Mouse (Mus musculus) layer of hippocampus, adult 8-10 months (tissue): ENCODE data around the gene Cx3cr1. TPM values are rescaled to one million over a fixed set of nuclear protein-coding genes. Genes with fewer than 3 reads are reported as not detected.
"Not testable (repeated sequence)": the region's sequence is repeated elsewhere in the genome, so short reads cannot be mapped to it uniquely, and the experiment has no call there.

Source experiments
- DNase-seq, 2 experiments: peaks; one replicate each; pipeline ENCODE4 v3.0.0; 2022; ENCODE audit warnings: low spot score in 2 of 2
- total RNA-seq, 4 experiments: library from RNA; stranded (reverse); gene quantifications; 2 replicates each; pipeline ENCODE4 v1.2.4; 2022

Cx3cr1 gene
- total RNA-seq, 4 experiments from 2014 or later, result 28.2 to 108 (median 66.4) TPM

DNA sequence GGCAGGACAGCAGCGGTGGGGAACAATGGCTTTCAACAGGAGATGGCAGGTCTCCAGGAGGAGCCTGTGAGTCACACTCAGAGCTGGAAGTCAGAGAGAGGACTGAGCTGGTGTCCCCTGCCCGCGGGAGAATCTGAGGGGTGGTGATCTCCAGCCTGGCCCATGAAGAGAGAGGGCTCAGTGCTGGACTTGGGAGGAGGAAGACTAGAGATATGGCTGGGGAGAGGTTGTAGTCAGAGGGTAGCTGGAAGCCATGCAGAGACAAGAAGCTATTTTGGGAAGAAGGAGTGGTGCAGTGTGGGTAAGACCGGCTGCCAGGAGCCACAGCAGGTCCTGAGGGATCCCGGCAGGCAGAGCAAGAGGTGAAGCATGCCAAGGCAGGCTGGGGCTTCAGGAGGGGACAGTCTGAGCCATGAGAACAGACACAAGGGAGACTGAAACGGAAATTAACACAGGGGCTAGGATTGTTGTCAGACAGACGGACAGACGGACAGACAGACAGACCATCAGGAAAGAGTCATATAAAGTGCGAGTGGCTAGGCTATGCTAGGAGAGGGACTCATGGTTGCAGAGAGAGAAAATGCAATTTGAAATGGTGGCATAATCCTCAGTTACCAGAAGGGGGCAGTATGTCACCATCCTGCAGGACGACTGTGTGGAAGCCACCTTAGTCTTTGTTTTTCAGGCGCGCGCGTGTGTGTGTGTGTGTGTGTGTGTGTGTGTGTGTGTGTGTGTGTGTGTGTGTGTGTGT lies 42.1 kb downstream of the Cx3cr1 start:
- DNase-seq, result no peak

DNA sequence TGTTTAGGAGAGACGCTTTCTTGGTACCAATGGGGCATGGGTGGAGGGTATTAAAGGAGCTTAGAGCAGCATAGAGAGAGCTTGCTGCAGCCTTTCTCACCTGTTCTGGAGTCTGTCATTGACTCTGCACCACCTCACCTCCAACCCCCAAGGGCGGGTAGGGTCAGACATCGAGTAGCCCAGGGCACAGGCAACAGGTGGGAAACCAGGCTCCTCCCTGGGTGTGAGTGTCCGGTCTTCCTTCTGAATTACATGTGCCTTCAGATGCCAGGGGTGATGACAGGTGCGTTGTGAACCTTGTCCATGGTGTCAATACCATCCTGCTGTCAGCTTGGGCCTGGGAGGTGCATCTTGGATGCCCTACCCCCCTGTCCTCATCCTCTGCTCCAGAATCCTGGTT lies 45.1 kb downstream of the Cx3cr1 start:
- no peak for DNase-seq

- no peak for DNase-seq
Observed at GRCm38 (mm10) chr9:120024171-120024570, 45.5 kb downstream of the Cx3cr1 start.

- no peak for DNase-seq
Observed at GRCm38 (mm10) chr9:120023086-120023811, 46.4 kb downstream of the Cx3cr1 start, which contains the start of gene Xirp1. TSS of gene Xirp1 (minus strand) at chr9:120023598.

GRCm38 (mm10) chr9:120021164-120021563 lies 48.5 kb downstream of the Cx3cr1 start:
- no peak for DNase-seq

DNA sequence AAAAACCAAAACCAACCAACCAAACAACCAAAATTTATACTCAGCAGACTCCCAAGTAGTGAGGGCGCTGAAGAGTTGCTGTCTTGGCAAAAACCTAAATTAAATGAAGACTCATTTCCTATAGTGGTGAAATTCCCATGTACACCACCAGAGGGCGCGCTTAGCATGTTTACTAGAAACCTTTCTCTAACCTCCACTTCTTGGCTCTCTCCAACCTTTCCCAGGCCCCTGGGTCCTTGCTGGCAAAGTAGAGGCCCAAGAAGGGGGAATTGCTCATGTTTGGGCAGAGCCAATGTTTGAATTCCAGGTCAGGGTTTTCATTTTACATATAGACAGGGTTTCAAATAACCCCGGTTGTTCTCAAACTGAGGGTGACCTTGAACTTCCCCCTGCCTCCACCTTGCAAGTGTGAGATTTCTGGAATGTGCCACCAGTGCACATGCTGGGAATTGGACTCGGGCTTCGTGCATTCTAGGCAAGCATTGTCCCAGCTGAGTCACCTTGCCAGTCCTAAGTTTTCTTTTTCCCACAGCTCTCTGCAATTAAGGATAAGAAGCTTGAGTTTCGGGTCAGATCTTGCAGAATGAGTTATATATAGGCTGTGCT lies 49.3 kb downstream of the Cx3cr1 start:
- DNase-seq, result peak in 1 of 2 experiments; percentile 83

GRCm38 (mm10) chr9:120016956-120017355 lies 52.7 kb downstream of the Cx3cr1 start:
- no peak for DNase-seq

GRCm38 (mm10) chr9:120014828-120015227 lies 54.9 kb downstream of the Cx3cr1 start:
- no peak for DNase-seq

DNA sequence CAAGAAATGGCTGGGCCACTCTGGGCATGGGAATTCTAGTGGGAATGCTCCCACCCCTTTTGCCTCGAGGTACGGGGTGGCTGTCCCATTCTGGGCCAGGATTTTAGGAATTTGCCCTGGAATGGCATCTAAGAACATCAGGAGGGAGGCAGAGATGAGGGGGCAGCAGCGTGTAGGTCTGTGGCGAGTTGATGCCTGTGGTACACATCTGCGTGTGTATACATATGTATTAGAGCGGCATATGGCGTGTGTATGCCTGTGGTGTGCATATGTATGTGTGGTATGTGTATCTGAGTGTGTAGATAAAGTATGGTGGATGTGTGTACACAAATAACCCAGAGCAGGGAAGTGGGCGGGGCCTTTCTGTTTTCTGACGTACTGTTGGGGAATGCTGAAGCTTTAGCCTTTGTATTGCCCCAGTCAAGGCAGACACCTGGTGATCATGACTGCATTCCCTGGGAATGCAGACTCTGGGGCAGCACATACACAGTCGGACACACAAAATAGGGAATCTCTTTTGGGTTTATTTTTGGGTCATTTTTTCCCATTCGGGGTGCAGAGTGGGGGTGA lies 56.3 kb downstream of the Cx3cr1 start:
- no peak for DNase-seq

DNA sequence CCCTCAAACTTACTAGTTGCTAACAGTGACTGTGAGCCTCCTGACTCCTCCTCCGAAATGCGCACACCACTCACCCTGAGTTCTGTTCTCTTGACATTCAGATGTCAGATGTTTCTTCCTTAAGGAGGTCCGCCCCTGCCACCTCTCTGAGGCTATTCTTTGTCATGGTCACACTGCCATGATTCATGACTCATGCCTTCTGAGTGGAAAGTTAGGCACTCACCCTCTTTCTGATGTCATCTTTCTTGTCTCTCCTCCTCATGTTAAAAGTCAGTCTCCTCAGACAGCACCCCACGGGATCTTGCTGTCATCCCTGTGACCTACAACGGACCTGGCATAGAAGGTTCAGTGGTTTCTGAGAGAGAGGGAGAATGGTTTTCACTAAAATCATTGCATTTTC lies 56.9 kb downstream of the Cx3cr1 start:
- no peak for DNase-seq

DNA sequence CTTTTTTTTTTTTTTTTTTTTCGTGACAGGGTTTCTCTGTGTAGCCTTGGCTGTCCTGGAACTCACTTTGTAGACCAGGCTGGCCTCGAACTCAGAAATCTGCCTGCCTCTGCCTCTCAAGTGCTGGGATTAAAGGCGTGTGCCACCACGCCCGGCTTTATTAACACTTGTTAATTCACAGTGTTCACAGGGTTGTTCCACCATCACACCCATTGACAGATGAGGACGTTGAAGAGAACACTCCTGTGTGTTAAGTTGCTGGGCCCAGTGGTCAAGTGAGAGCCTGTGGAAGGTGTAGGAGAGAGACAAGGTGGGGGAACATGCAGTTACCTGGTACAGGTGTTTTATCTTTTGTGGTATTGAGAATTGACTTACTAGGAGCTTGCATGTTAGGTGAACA lies 57.5 kb downstream of the Cx3cr1 start:
- not testable (repeated sequence) for DNase-seq

- DNase-seq, result peak; percentile 83 to 85
Observed at GRCm38 (mm10) chr9:120011533-120011932, 58.1 kb downstream of the Cx3cr1 start.

DNA sequence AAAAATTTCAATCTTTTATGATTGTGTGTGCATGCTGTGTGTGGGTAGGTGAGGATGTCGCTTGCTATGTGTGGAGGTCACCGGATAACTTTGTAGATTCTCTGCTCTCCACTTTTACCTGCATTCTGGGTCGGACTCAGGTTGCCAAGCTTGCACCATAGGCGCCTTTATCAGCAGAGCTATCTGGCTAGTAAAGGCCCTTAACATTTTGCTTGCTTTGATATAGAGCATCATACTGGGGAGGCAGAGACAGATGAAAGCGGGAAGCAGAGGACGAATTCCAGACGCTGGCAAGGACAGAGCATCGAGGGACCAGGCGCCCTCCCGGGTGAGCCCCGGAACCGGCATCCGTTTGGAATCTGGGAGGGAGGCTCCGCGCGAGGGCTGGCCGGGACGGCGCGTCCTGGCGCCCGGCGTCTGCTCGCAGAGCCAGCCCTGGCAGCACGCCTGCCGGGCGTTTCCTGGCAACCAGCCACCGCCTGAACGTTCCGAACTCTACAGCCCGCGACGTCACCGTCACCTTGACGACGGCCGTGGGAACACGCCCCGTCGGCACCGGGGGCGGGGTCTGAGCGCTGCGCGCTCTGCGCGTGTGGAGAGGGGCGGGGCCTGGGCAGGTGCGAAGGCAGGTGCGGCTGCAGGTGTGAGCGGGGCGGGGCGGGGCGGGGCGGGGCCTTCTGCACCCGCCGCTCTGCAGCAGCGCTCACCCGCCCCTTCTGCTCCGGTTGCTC lies 58.7 kb downstream of the Cx3cr1 start:
- peak; percentile 94 to 98 for DNase-seq

GRCm38 (mm10) chr9:120009871-120010270 lies 59.8 kb downstream of the Cx3cr1 start:
- DNase-seq, result no peak

- DNase-seq, result no peak
Observed at GRCm38 (mm10) chr9:120009226-120009841, 60.3 kb downstream of the Cx3cr1 start.

GRCm38 (mm10) chr9:120007833-120008232 lies 61.8 kb downstream of the Cx3cr1 start:
- DNase-seq, result no peak

GRCm38 (mm10) chr9:120005936-120006335 lies 63.7 kb downstream of the Cx3cr1 start:
- DNase-seq, result no peak

- no peak for DNase-seq
Observed at GRCm38 (mm10) chr9:120002893-120003292, 66.8 kb downstream of the Cx3cr1 start.

DNA sequence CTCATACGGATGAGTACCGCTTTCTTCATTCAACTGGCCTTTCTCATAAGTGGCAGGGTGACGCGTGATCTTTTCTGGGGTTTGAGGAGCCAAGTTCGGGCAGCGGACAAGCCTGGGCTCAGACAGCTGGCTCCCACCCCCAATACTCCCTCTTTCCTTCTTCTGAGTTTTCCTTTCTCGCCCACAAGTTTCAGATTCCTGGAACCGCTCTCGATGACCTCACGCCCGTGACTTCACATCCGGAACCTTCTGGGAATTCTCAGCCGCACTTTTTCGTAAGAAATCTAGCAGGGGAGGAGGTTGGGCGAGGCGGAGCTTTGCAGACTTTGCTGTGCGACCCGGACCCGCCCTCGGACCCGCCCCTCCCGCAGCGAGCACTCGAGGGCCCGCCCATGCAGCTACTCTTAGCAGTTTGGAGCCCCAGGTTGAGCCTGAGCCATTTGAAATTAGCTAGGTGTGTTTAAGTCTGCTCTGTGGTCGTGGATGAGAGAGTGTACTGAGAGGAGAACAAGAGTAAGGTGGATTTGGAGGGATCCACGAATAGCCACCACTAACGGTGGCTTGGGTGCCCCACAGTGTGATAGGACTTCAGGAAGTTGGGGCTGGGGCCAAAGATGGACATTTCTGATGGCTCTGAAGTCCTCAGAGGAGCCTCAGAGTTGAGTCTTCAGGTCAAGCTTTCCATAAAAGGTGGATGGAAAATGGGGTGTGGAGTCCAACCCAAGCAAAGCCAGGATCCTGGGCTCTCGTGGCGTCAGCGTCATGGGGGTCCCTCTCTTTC lies 67.5 kb downstream of the Cx3cr1 start:
- peak in 1 of 2 experiments; percentile 52 for DNase-seq

DNA sequence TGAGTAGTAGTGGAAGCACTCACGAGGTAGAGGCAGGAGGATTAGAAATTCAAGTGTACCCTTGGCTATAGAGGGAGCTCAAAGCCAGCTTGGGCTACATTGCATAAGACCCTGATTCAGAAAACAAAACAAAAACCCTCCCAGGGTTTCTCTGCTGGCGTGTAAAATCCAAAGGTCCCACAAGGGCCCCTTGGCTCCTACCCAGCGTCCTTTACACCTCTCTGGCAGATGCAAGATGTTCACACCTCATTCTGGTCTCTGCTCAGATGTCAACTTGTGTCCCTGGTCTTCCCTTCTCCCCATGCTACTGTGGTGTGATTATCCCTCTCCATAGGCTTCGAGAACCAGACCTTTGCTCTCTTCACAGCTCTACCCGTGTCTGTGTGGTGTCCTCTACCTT lies 68.9 kb downstream of the Cx3cr1 start:
- DNase-seq, result no peak
